Mouse (Mus musculus): Measurements from ENCODE around the gene Coq7. TPM values are rescaled to one million over a fixed set of nuclear protein-coding genes. Genes with fewer than 3 reads are reported as not detected.

Coq7 gene
- total RNA-seq (2014; rRNA removed) (30.9 and 38.2 TPM in 2 replicates), polyA plus RNA-seq (2015; fragmentation: Nextera tagmentation; extraction: Ambion mirVana) (128 and 131 TPM in 2 replicates)

GRCm38 (mm10) chr7:118533178-118533578, at the start of gene Coq7:
Gene Coq7 (minus strand): TSS chr7:118533356.
- Histone ChIP-seq H3K9ac (replicated peaks; ENCODE audit: low read length, poor library complexity, severe bottlenecking) (peak within 1 kb of the TSS; percentile 70), H3K36me3 (ENCODE audit: insufficient read depth, low read length) (peaks cover 9% of the 10 kb centered on the region; the same call in 1 of the 2 replicates), H3K9me3 (ENCODE audit: low read length) (no peaks in the 10 kb centered on the region), H3K27ac (ENCODE audit: low read depth, low read length) (peak within 1 kb of the TSS; percentile 98), H3K4me1 (ENCODE audit: insufficient read depth, low read length) (no peaks in the 10 kb centered on the region), H3K4me2 (ENCODE audit: low read depth, low read length, poor library complexity, severe bottlenecking) (peak within 1 kb of the TSS; percentile 47), H3K4me3 (ENCODE audit: low read depth, low read length) (peak within 1 kb of the TSS; percentile 64), H3K27me3 (ENCODE audit: insufficient read depth, low read length) (no peaks in the 10 kb centered on the region)
- under 1% methylated on average over 31 of the region's 31 CpGs for WGBS
- ATAC-seq (ENCODE audit: low FRiP score) = peak; percentile 99
- no peak for TF ChIP-seq CTCF (IDR thresholded peaks at IDR 0.05)
- DNase-seq (ENCODE audit: low spot score) = peak; percentile 100

GRCm38 (mm10) chr7:118579938-118580337, 46.8 kb upstream of the Coq7 start:
- Histone ChIP-seq H3K27ac (ENCODE audit: low read depth, low read length) (no peak overlapping the region), H3K9ac (replicated peaks; ENCODE audit: low read length, poor library complexity, severe bottlenecking) (no peak overlapping the region), H3K4me3 (ENCODE audit: low read depth, low read length) (no peak overlapping the region), H3K9me3 (ENCODE audit: low read length) (no peaks in the 10 kb centered on the region), H3K36me3 (ENCODE audit: insufficient read depth, low read length) (no peaks in the 10 kb centered on the region), H3K27me3 (ENCODE audit: insufficient read depth, low read length) (no peaks in the 10 kb centered on the region), H3K4me1 (ENCODE audit: insufficient read depth, low read length) (0 out of 2 replicates have a peak, but pooled peaks cover 7% of the 10 kb centered on the region), H3K4me2 (ENCODE audit: low read depth, low read length, poor library complexity, severe bottlenecking) (no peak overlapping the region)
- DNase-seq (ENCODE audit: low spot score) (no peak), ATAC-seq (ENCODE audit: low FRiP score) (no peak)
- no peak for TF ChIP-seq CTCF (IDR thresholded peaks at IDR 0.05)
- WGBS = 72% methylated on average over 2 of the region's 2 CpGs

GRCm38 (mm10) chr7:118578269-118578668, 45.1 kb upstream of the Coq7 start:
- WGBS = 63% methylated on average over 3 of the region's 3 CpGs
- Histone ChIP-seq H3K9me3 (ENCODE audit: low read length) (no peaks in the 10 kb centered on the region), H3K4me1 (ENCODE audit: insufficient read depth, low read length) (no peaks in the 10 kb centered on the region), H3K27me3 (ENCODE audit: insufficient read depth, low read length) (no peaks in the 10 kb centered on the region), H3K4me3 (ENCODE audit: low read depth, low read length) (no peak overlapping the region), H3K27ac (ENCODE audit: low read depth, low read length) (peak overlapping the region; percentile 38; the same call in 1 of the 2 replicates), H3K4me2 (ENCODE audit: low read depth, low read length, poor library complexity, severe bottlenecking) (no peak overlapping the region), H3K9ac (replicated peaks; ENCODE audit: low read length, poor library complexity, severe bottlenecking) (no peak overlapping the region), H3K36me3 (ENCODE audit: insufficient read depth, low read length) (no peaks in the 10 kb centered on the region)
- DNase-seq (ENCODE audit: low spot score) (no peak), ATAC-seq (ENCODE audit: low FRiP score) (no peak)
- TF ChIP-seq CTCF (IDR thresholded peaks at IDR 0.05) = no peak

GRCm38 (mm10) chr7:118572039-118572438, 38.9 kb upstream of the Coq7 start:
- Histone ChIP-seq H3K27me3 (ENCODE audit: insufficient read depth, low read length) (no peaks in the 10 kb centered on the region), H3K4me1 (ENCODE audit: insufficient read depth, low read length) (no peaks in the 10 kb centered on the region), H3K9me3 (ENCODE audit: low read length) (0 out of 2 replicates have a peak, but pooled peaks cover 4% of the 10 kb centered on the region), H3K36me3 (ENCODE audit: insufficient read depth, low read length) (no peaks in the 10 kb centered on the region), H3K4me3 (ENCODE audit: low read depth, low read length) (no peak overlapping the region), H3K9ac (replicated peaks; ENCODE audit: low read length, poor library complexity, severe bottlenecking) (no peak overlapping the region), H3K4me2 (ENCODE audit: low read depth, low read length, poor library complexity, severe bottlenecking) (no peak overlapping the region), H3K27ac (ENCODE audit: low read depth, low read length) (no peak overlapping the region)
- no peak for DNase-seq (ENCODE audit: low spot score)
- TF ChIP-seq CTCF (IDR thresholded peaks at IDR 0.05) = no peak
- WGBS = 52% methylated on average over 5 of the region's 5 CpGs
- ATAC-seq (ENCODE audit: low FRiP score) = no peak

- Histone ChIP-seq H3K36me3 (ENCODE audit: insufficient read depth, low read length) (no peaks in the 10 kb centered on the region), H3K4me3 (ENCODE audit: low read depth, low read length) (no peak overlapping the region), H3K9me3 (ENCODE audit: low read length) (0 out of 2 replicates have a peak, but pooled peaks cover 4% of the 10 kb centered on the region), H3K9ac (replicated peaks; ENCODE audit: low read length, poor library complexity, severe bottlenecking) (no peak overlapping the region), H3K27me3 (ENCODE audit: insufficient read depth, low read length) (no peaks in the 10 kb centered on the region), H3K4me2 (ENCODE audit: low read depth, low read length, poor library complexity, severe bottlenecking) (no peak overlapping the region), H3K4me1 (ENCODE audit: insufficient read depth, low read length) (no peaks in the 10 kb centered on the region), H3K27ac (ENCODE audit: low read depth, low read length) (no peak overlapping the region)
- WGBS = 44% methylated on average over 5 of the region's 5 CpGs
- no peak; the same call in 1 of the 2 replicates for TF ChIP-seq CTCF (IDR thresholded peaks at IDR 0.05)
- ATAC-seq (ENCODE audit: low FRiP score) = no peak
- no peak for DNase-seq (ENCODE audit: low spot score)
Measured at GRCm38 (mm10) chr7:118571350-118571749, 38.2 kb upstream of the Coq7 start.

- ATAC-seq (ENCODE audit: low FRiP score) (peak; percentile 23; the same call in 1 of the 2 replicates), DNase-seq (ENCODE audit: low spot score) (no peak)
- Histone ChIP-seq H3K9me3 (ENCODE audit: low read length) (0 out of 2 replicates have a peak, but pooled peaks cover 4% of the 10 kb centered on the region), H3K4me2 (ENCODE audit: low read depth, low read length, poor library complexity, severe bottlenecking) (no peak overlapping the region), H3K27ac (ENCODE audit: low read depth, low read length) (no peak overlapping the region), H3K4me3 (ENCODE audit: low read depth, low read length) (no peak overlapping the region), H3K36me3 (ENCODE audit: insufficient read depth, low read length) (peaks cover 1% of the 10 kb centered on the region; the same call in 1 of the 2 replicates), H3K27me3 (ENCODE audit: insufficient read depth, low read length) (no peaks in the 10 kb centered on the region), H3K9ac (replicated peaks; ENCODE audit: low read length, poor library complexity, severe bottlenecking) (no peak overlapping the region), H3K4me1 (ENCODE audit: insufficient read depth, low read length) (no peaks in the 10 kb centered on the region)
- no peak for TF ChIP-seq CTCF (IDR thresholded peaks at IDR 0.05)
- WGBS = 50% methylated on average over 6 of the region's 6 CpGs
Measured at GRCm38 (mm10) chr7:118569121-118569543, 36.0 kb upstream of the Coq7 start.
